Mouse (Mus musculus): Measurements from ENCODE around the gene Gpr65.
A peak's percentile ranks its signal among the peaks of the same experiment; 100 is the strongest.

Gpr65 gene

DNA sequence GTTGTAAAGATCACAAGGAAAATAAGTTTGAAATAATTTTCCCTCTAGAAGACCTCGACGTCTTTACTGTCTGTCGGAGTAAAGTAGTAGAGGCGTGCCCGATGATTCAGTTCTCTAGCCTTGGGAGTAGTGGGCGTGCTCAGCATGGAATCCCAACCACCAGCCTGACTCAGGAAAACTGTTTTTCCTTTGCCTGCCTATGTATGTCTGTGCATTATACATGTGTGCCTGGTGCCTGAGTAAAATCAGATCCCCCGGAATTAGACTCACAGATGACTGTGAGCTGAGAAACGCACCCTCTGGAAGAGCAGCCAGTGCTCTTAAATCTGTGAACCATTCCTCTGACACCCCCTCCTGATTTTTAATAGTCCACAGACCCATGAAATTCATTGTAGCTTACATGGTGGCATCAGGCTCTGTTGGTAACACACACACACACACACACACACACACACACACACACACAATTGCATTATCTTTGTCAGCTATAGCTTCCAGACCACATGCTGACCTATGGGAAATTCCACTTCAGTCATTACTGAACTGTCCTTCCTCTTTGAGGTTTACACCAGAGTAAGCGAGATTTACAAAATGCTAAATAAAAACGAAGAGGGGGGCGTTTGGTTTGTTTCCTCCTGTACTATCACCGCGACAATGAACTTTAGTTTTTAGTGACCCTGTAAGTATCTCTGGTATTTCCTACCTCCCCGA lies 14.5 kb downstream of the Gpr65 start:
- no peak for DNase-seq (ENCODE audit: low spot score)

DNA sequence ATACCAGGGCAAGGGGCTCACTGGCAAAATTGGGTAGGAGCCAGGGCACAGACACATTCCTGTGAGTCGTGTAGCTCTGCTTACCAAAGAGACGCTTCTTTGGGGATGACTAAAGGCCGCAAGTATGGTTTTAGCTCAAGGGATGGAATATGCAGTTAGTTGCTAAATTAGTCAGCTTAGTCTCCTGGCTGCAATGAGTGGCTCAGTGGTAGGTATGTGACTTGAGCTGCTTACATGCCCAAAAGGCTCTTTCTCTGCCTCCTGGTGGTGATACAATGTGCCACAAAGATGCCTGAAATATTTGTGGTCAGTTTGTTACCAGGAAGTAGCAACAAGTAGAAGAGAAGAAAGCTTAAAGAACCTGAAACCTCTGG lies 15.0 kb downstream of the Gpr65 start:
- DNase-seq (ENCODE audit: low spot score): no peak

DNA sequence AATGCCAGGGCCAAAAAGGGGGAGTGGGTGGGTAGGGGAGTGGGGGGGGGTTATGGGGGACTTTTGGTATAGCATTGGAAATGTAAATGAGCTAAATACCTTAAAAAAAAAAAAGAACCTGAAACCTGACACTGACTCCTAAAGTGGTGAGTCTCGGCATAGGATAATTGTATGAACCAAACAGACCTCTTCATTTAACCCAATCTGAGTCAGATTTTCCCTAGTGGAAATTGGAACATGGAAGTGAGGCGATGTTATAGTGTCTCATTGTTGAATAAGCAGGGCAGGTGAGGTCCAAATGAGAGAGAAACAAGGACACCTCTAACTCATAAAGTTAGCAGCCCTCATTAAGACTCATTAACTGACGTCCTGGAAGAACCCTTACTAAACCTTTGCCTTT lies 16.0 kb downstream of the Gpr65 start:
- DNase-seq (ENCODE audit: low spot score): no peak

- DNase-seq (ENCODE audit: low spot score): no peak
These were observed 22.0 kb downstream of the Gpr65 start for GRCm38 (mm10) chr12:98290475-98290874.

DNA sequence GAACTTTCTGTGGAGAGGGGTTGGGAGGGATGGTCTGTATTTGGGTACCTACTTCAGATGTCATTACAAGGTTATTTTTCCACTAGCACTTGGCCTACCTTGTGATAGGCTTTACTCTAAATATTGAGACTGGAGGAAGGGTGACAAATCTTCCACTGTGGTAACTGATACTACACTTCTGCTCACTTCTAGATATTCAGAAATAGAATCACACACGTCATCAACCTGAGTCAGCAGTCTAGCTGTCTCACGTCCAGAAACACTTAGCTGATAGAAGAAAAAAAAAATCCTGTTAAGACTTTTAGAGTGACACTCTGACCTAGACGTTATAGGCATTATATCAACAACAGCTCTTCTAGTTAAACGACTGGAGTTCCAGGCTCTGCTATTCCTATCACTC lies 23.8 kb downstream of the Gpr65 start:
- DNase-seq (ENCODE audit: low spot score): no peak

GRCm38 (mm10) chr12:98294241-98294640 lies 25.8 kb downstream of the Gpr65 start:
- DNase-seq (ENCODE audit: low spot score): no peak

DNA sequence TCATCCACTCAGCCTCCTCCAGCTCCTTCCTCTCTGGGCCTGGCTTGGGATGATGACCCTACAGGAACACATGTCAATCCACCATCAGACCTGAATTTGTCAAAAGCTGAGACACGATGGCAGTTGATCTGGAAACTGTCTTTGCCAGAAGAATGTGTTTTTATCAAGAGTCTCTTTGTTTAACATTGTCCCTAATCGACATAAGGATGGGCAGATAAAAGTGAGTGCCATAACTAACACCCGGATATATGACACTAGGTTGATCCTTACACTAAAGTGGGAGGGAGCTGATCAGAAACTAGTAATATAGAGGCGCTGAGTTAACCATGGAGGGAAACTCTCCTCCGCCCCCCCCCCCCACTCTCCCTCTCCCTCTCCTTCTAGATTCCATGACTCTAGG lies 33.5 kb downstream of the Gpr65 start:
- no peak for DNase-seq (ENCODE audit: low spot score)

- no peak for DNase-seq (ENCODE audit: low spot score)
These were observed 34.6 kb downstream of the Gpr65 start for GRCm38 (mm10) chr12:98303013-98303412.

GRCm38 (mm10) chr12:98307179-98307915 lies 38.9 kb downstream of the Gpr65 start:
- DNase-seq (ENCODE audit: low spot score): no peak

DNA sequence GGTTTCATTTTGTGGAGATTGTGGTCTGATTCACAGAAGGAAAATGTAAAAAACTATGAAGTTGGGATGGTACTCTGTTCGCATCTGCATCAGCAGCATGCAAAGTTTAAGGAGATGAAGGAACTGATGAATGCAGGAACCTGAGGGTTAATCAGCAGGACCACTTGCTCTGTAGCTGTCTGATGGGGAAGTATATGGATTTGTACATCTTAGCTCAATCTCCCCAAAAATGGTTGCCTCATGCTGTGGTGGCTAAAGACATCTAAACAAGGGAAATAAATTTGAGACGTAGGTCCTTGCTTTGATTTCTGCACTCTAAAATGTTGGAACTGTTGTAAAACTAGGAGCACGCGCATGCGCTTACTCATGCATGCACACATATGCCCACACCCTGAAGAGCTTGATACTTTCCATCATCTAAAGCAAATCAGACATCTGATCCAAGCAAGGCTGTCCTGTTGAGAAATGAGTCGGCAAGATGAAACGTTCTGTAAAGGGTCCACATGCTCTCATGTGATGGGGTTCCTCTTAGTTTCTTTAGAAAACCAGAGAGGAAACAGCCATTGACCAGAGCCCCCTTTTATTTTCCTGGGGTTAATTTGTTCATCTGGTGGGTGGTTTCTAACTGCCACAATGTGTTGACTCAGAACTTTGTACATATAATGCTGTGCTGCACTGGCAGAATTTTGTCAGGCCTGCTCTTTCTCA lies 43.1 kb downstream of the Gpr65 start:
- no peak for DNase-seq (ENCODE audit: low spot score)

- no peak for DNase-seq (ENCODE audit: low spot score)
These were observed 47.5 kb downstream of the Gpr65 start for GRCm38 (mm10) chr12:98315924-98316323.

DNA sequence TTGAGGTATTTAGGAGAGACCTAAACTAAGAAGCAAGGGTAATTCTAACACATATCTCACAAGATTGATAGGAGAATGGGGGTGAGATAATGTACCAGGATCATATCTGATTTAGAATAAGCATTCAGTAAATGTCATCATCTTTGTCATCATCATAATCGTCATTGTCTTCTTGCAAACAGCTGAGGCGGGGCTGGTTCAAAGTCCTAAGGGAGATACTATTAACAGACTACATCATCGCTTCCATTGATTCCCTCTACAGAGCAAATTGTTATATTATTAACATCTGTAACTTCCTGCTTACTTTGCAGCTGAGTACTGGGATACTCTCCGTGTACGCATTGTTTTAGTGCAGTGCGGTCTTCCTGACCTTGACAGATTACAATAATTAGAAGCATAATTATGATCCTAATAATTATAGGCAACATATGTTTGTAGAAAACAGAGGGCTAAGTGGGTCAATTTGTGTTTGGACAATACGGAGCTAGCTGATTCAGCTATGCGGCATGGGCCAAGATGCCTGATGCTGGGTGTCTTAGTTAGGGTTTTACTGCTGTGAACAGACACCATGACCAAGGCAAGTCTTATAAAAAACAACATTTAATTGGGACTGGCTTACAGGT lies 49.4 kb downstream of the Gpr65 start:
- no peak for DNase-seq (ENCODE audit: low spot score)

DNA sequence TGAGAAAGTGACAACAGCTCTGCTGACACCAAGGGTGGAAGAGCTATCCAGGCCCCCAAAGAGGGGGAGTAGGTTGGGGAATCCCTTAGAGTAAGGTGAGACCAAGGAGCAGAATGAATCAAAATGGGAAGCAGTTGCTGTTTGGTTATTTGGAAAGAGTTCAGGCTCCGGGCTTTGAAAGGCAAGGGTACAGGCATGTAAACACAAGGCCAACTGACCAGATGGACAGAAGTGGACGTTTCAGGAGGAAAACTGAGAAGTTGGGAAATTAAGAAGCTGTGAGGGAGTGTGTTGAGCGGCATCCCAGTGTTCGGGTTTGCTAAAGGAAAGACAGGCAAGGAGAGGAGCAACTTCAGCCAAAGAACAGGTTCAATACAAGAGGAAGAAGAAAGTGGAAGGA lies 54.0 kb downstream of the Gpr65 start:
- no peak for DNase-seq (ENCODE audit: low spot score)

- peak; percentile 5 for DNase-seq (ENCODE audit: low spot score)
These were observed 55.7 kb downstream of the Gpr65 start for GRCm38 (mm10) chr12:98324170-98324569.
